ENCODE assay signal across 16 mouse cellular contexts in genomic region chr19:42601445-42601844, GRCm38 (mm10). TPM values are rescaled to one million over a fixed set of nuclear protein-coding genes. Genes with fewer than 3 reads are reported as not detected.
A peak's percentile ranks its signal among the peaks of the same experiment; 100 is the strongest.
DNase-seq lines count a peak whose midpoint lies in the region; ATAC-seq lines count a peak whose summit lies in the region.
"Had no signal": no experiment of that assay in that cellular context is flagged by ENCODE, and none has a peak within 500 bp of the region (broad histone marks: within the 10 kb centered on the region; RNA-seq: fewer than 3 reads in every experiment).

No protein-coding gene starts in this region.

- no peaks in the 10 kb centered on the region for H3K36me3 ChIP-seq in kidney, embryonic 16.5 days (ENCODE audit: insufficient read depth, low read length)
- H3K36me3 ChIP-seq: embryonic facial prominence, embryonic 12.5 days; limb, embryonic 12.5 days; midbrain, embryonic 13.5 days had no signal

- WGBS in kidney, embryonic 16.5 days = 89% methylated on average over 2 of the region's 2 CpGs

- no peak overlapping the region for H3K9ac ChIP-seq in kidney, embryonic 16.5 days (replicated peaks; ENCODE audit: low read length)
- H3K9ac ChIP-seq: embryonic facial prominence, embryonic 12.5 days; hindbrain, embryonic 14.5 days; limb, embryonic 12.5 days; midbrain, embryonic 13.5 days had no signal

- H3K27ac ChIP-seq in kidney, embryonic 16.5 days (ENCODE audit: low read length) = no peak overlapping the region
- H3K27ac ChIP-seq: embryonic facial prominence, embryonic 12.5 days; hindbrain, embryonic 14.5 days; limb, embryonic 12.5 days; macrophage; midbrain, embryonic 13.5 days; stomach, postnatal 0 days had no signal

- H3K4me2 ChIP-seq in kidney, embryonic 16.5 days (replicated peaks; ENCODE audit: low read depth, low read length) = no peak overlapping the region
- H3K4me2 ChIP-seq: embryonic facial prominence, embryonic 12.5 days; hindbrain, embryonic 14.5 days; limb, embryonic 12.5 days; midbrain, embryonic 13.5 days had no signal

- no peak for ATAC-seq in kidney, embryonic 16.5 days (ENCODE audit: low FRiP score, low TSS enrichment)
- ATAC-seq: midbrain, embryonic 13.5 days had no signal

- no peaks in the 10 kb centered on the region for H3K27me3 ChIP-seq in kidney, embryonic 16.5 days (ENCODE audit: insufficient read depth, low read length)
- H3K27me3 ChIP-seq: embryonic facial prominence, embryonic 12.5 days; midbrain, embryonic 13.5 days had no signal

- H3K4me1 ChIP-seq in kidney, embryonic 16.5 days (ENCODE audit: insufficient read depth, low read length) = peaks cover 3% of the 10 kb centered on the region; the same call in 1 of the 2 replicates
- H3K4me1 ChIP-seq: embryonic facial prominence, embryonic 12.5 days had no signal

- peak; percentile 67 for DNase-seq in adrenal gland, adult 2 months
- DNase-seq in adrenal gland, postnatal 25 days = no peak
- DNase-seq in heart, adult 11 months = peak; percentile 88
- DNase-seq in heart, adult 8-10 months (ENCODE audit: low spot score) = no peak
- peak; percentile 46 to 68 for DNase-seq in kidney, adult 8-10 months
- DNase-seq in kidney, adult 9 months = peak; percentile 67
- no peak for DNase-seq in layer of hippocampus, postnatal 10 days (ENCODE audit: low spot score in 2 of 2)
- DNase-seq: gastrocnemius, postnatal 25 days; thymus, postnatal 25 days had no signal

- H3K4me3 ChIP-seq in kidney, embryonic 16.5 days (ENCODE audit: low read length) = no peak overlapping the region
- H3K4me3 ChIP-seq: embryonic facial prominence, embryonic 12.5 days; limb, embryonic 12.5 days; midbrain, embryonic 13.5 days had no signal

- no peaks in the 10 kb centered on the region for H3K9me3 ChIP-seq in kidney, embryonic 16.5 days (ENCODE audit: low read length)
- H3K9me3 ChIP-seq: embryonic facial prominence, embryonic 12.5 days; limb, embryonic 12.5 days; midbrain, embryonic 13.5 days had no signal

RNA-seq across cellular contexts. Expression of gene Loxl4, which starts 11.2 kb away (rescaled TPM):
- 1 to 10 TPM; 2.2 to 8.6 TPM for total RNA-seq in adrenal gland, adult 2 months (2021)
- polyA plus RNA-seq in adrenal gland, adult 2 months (2012; rRNA removed) = 0.90 and 0.95 TPM in 2 replicates
- 2.1 and 2.2 TPM in 2 replicates for total RNA-seq in adrenal gland, postnatal 25 days (2021)
- 1 to 10 TPM in 1 of 4 experiments, under 1 TPM in 3; 0.60 to 1.1 (median 0.81) TPM for total RNA-seq in heart, adult 8-10 months (2022)
- polyA plus RNA-seq in kidney, embryonic 16.5 days (2015; fragmentation: Nextera tagmentation; extraction: Ambion mirVana) = 1.6 and 2.1 TPM in 2 replicates
- under 1 TPM; 0.18 to 0.22 TPM for total RNA-seq in layer of hippocampus, postnatal 10 days (2021)
- polyA plus RNA-seq: macrophage had no signal

Comparison
In these comparisons a context has a peak if more than half of its experiments do, and no peak if none do; other contexts are left out.
1. DNase-seq: peak in adrenal gland, adult 2 months (single experiment), heart, adult 11 months (single experiment), kidney, adult 8-10 months (2 of 2) and kidney, adult 9 months (single experiment); none in adrenal gland, postnatal 25 days (single experiment), heart, adult 8-10 months (single experiment) and layer of hippocampus, postnatal 10 days (0 of 2).